Mouse (Mus musculus) urinary bladder, postnatal 36 days (tissue): ENCODE measurements around the gene Nos3.

Experiments
- DNase-seq, 2 experiments: peaks; one replicate each; pipeline ENCODE4 v3.0.0; 2022; ENCODE audit warnings: low spot score in 2 of 2, mixed read lengths in 1 of 2

The Nos3 gene

DNA sequence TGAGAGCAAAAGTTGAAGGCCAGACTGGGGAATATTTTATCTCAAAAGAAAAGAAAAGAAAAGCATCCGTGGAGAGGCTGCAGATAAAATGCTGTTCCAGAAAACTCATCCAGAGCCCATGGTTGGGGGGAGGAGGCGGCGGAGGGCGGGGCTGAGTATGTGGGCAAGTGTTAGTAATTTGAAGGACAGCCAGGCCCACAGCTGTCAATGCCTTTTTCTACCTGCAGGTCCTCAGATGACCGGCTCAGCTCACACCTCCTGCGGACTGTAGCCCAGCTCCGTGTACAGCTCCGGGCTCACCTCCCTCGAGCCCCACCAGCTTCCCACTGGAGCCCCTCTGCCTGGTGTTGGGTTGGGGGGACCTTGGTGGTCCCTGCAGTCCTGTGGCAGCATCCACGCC, 35.1 kb downstream of the Nos3 start:
- DNase-seq: no peak

- no peak for DNase-seq
Observed at GRCm38 (mm10) chr5:24400362-24400761, 35.8 kb downstream of the Nos3 start.

- DNase-seq: no peak
Observed at GRCm38 (mm10) chr5:24400911-24401605, 36.4 kb downstream of the Nos3 start.

- DNase-seq: no peak
Observed at GRCm38 (mm10) chr5:24401969-24402368, 37.4 kb downstream of the Nos3 start.

DNA sequence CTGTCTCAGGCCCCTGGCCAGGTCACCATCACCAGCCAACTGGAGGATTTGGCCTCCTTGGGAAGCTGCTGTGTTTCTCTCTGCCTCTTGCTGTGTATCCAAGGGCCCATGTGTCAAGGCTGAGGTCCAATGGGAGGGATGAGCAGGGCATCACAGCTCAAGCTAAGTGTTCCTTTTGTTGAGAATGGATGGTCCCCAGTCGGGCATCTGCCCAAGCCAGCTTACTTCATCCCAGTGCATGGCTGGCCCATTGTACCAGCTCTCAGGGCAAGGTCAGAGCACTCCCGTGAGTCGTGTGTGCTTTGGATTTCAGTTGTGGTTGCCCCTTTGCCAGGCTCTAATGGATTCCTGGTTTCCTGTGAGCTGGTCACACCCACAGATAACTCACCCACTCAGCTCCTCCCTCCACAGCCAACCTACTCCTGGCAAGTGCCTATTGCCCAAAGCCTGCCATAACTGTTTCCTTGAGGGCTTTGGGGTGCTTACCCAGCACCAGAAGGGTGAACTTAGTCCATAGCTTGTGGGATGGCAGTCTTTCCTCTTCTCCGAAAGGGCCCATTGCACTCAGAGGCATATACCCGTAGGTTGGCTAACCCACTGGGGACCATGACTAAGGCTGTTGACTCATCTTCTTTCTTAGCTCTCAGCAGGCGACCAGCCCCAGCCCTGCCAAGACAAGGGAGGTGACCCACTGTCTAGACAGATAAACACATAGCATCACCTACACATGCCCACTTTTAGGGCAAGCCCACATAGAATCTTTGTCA, 40.2 kb downstream of the Nos3 start:
- no peak for DNase-seq

DNA sequence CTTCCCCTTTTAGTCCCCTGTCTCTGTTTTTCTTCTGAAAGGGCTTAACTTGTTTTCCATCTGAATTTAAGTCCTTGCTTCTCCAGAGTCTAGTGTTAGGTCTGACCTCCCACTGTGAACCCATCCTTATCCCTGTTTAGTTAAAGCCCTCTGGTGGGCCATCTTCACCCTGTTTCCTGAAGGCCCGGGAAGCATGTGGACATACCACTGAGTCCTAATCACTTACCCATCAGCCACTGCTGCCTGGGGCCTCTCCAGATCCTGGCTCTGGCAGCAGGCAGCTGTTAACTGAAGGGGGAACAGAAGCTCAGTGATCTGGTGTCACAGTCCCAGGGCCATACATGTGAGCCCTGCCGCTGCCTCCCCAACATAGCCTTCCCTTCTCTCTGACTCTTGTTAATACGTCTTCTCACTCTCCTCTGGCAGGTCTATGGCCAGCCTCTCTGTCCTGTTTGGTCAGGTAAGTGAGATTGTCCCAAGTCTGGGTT, 40.8 kb downstream of the Nos3 start:
- no peak for DNase-seq

- no peak for DNase-seq
Observed at GRCm38 (mm10) chr5:24408651-24409050, 44.0 kb downstream of the Nos3 start.

GRCm38 (mm10) chr5:24409466-24409865, 44.9 kb downstream of the Nos3 start:
- no peak for DNase-seq

DNA sequence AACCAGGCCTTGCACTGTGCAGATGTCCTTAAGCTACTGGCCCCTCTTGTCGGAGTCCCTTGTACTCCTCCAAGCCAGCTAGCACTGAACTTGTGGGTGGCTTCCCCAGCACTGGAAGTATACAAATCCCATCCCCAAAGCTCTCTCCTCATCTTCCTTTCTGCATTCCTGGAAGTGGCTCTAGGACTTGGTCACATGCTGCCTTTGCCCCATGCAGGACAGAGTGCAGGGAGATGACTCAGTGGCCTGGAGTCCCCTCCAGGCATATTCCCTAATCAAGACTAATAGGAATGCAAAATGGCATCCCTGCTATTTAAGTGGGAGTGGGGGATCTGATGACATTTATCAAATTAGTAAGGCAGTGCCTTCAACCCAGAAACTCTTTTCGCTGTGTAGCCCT, 47.5 kb downstream of the Nos3 start:
- no peak for DNase-seq

GRCm38 (mm10) chr5:24413042-24413693, 48.6 kb downstream of the Nos3 start, which contains the start of gene Asic3:
Asic3 (plus strand) TSS chr5:24413392.
- no peak for DNase-seq

DNA sequence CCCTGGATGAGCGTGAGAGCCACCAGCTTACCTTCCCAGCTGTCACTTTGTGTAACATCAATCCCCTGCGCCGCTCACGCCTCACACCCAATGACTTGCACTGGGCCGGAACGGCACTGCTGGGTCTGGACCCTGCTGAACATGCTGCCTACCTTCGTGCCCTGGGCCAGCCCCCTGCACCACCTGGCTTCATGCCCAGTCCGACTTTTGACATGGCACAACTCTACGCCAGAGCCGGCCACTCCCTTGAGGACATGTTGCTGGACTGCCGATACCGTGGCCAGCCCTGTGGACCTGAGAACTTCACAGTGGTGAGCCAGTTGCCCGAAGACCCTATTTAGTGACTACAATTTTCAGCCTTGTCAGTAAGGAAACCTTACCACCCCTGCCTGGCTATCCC, 49.3 kb downstream of the Nos3 start:
- no peak for DNase-seq

DNA sequence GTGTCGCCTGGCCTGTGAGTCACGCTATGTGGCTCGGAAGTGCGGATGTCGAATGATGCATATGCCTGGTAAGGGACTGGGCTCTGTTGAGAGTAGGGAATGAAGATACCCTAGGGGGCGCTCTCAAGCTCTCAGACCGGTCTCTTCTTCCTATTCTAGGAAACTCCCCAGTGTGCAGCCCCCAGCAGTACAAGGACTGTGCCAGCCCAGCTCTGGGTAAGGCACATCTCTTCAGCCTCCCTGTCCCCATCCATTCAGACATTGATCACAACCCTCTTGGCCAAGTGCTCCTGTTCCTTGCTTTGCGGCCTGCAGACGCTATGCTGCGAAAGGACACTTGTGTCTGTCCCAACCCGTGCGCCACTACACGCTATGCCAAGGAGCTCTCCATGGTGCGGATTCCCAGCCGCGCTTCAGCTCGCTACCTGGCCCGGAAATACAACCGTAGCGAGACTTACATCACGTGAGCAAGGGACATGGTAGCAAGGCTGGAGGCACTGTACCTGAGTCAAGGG, 51.7 kb downstream of the Nos3 start:
- peak; percentile 38 to 43 for DNase-seq

DNA sequence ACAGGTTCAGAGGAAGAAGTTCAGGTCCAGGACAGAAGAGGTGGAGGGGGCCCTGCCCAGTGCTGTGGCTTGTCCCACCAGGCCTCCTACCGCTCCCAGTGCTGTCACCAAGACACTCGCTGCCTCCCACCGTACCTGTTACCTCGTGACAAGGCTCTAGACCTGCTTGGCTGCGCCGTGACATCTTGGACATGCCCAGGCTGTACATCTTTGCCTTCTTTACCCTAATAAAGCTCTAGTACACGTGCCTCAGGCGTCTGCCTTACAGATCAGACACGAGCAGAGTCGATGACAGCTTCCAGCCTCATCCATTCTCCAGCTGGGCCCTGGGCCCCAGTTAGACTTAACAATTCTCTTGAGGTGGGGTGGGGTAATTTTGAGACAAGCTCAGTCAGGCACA, 53.0 kb downstream of the Nos3 start:
- DNase-seq: no peak

- no peak for DNase-seq
Observed at GRCm38 (mm10) chr5:24420381-24420780, 55.8 kb downstream of the Nos3 start.

DNA sequence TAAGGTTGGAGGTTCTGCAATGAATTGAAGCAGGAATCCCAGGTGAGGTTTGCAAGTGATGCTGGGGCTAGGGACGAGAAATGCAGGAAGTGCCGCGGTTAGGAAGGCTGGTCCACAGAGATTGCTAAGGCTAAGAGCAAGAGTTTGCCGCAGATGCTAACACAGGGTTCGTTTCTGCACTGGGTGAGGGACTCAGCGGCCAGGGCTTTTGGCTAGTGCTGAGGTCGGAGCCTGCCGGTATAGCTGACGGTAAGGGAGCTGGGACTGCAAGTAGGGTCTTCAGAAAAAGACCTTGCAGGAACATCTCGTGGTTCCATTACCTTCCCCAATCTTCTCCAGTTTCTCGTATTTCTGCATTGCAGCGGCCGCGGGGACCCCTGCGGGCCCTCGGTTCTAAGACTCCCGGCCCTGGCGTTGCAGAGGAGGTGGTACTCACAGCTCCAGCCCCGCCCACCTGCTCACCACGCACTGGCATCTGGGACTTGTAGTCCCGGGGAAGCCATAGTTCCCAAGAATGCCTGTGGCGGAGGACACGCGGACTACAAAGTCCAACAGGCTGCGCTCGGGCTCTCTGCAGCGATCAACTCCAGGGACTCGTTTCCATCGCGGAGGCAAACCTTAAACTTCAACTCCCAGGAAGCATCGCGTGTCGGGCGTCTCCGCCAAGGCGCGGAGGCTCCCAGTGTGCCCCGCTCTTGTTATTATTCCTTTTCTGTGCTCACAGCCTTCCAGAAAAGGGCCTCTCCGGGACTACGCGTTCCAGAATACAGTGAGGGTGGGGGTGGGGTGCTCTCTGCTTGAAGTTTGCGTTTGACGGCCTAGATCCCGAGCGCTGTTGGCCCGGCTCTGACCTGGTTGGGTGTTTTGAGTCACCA, 58.8 kb downstream of the Nos3 start, which contains the start of the genes Cdk5 and Slc4a2:
Gene Cdk5 (minus strand): TSS at position 402 of the 875 bp plus-strand sequence.
Gene Slc4a2 (plus strand): TSS at position 709 of the 875 bp plus-strand sequence.
- DNase-seq: peak; percentile 96 to 99

GRCm38 (mm10) chr5:24424004-24424781, 59.6 kb downstream of the Nos3 start:
- no peak for DNase-seq

GRCm38 (mm10) chr5:24424861-24425411, 60.3 kb downstream of the Nos3 start:
- DNase-seq: peak; percentile 77 to 84

- no peak for DNase-seq
Observed at GRCm38 (mm10) chr5:24425421-24426036, 60.9 kb downstream of the Nos3 start.

- DNase-seq: no peak
Observed at GRCm38 (mm10) chr5:24426037-24426432, 61.4 kb downstream of the Nos3 start.
